15 mouse cellular contexts compared by ENCODE assay signal in the genomic region with DNA sequence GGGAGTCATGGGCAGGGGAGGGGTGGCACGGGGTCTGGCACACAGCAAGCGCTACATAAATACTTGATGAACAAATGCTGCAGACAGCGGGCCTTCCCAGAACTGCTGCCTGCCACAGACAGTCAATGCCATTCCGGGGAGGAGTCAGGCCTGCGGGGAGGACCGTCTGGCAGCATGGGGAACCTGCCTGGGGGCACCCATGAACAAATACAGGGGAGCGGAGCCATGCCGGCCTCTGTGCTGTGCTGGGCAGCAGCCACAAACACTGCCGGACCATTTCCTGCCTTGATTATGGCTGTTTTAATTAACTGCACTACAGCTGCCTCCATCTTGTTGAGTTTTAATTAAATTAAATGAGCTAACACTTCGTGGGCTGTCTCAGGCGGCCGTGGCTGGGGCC. TPM values are rescaled to one million over a fixed set of nuclear protein-coding genes. Genes with fewer than 3 reads are reported as not detected.
DNase-seq lines count a peak whose midpoint lies in the region; ATAC-seq and TF ChIP-seq lines count a peak whose summit lies in the region.
"Had no signal": no experiment of that assay in that cellular context is flagged by ENCODE, and none has a peak within 500 bp of the region (broad histone marks: within the 10 kb centered on the region; RNA-seq: fewer than 3 reads in every experiment).

No protein-coding gene starts in this region.

- no peaks in the 10 kb centered on the region for H3K9me3 ChIP-seq in forebrain, embryonic 13.5 days (replicated peaks)
- no peaks in the 10 kb centered on the region for H3K9me3 ChIP-seq in hindbrain, embryonic 15.5 days
- H3K9me3 ChIP-seq: embryonic facial prominence, embryonic 12.5 days had no signal

- H3K4me1 ChIP-seq in forebrain, embryonic 13.5 days: peaks cover 49% of the 10 kb centered on the region
- peaks cover 35% of the 10 kb centered on the region for H3K4me1 ChIP-seq in hindbrain, embryonic 15.5 days (replicated peaks)
- H3K4me1 ChIP-seq in small intestine, adult 2 months (ENCODE audit: control insufficient read depth, insufficient read depth, insufficient read length, low read length): peaks cover 62% of the 10 kb centered on the region
- H3K4me1 ChIP-seq in heart, adult 2 months (ENCODE audit: control insufficient read depth, insufficient read depth, low read length): no peaks in the 10 kb centered on the region

- peak; percentile 61 for ATAC-seq in forebrain, embryonic 13.5 days
- no peak for ATAC-seq in hindbrain, embryonic 15.5 days (ENCODE audit: low FRiP score, low read depth)
- ATAC-seq in megakaryocyte-erythroid progenitor cell, adult 5-6 weeks (replicated peaks; ENCODE audit: low FRiP score, low TSS enrichment, poor library complexity, severe bottlenecking): no peak

- no peak for TF ChIP-seq EP300 in heart, adult 2 months (IDR thresholded peaks at IDR 0.05; ENCODE audit: insufficient read depth, low read depth, low read length)

- no peak overlapping the region for H3K4me3 ChIP-seq in forebrain, embryonic 13.5 days
- H3K4me3 ChIP-seq in hindbrain, embryonic 15.5 days: no peak overlapping the region
- H3K4me3 ChIP-seq in small intestine, adult 2 months (ENCODE audit: low read depth, low read length): no peak overlapping the region
- no peak overlapping the region for H3K4me3 ChIP-seq in heart, adult 2 months
- H3K4me3 ChIP-seq: embryonic facial prominence, embryonic 12.5 days; layer of hippocampus, adult 2 months had no signal

- H3K4me2 ChIP-seq in forebrain, embryonic 13.5 days: no peak overlapping the region
- no peak overlapping the region for H3K4me2 ChIP-seq in hindbrain, embryonic 15.5 days
- H3K4me2 ChIP-seq: embryonic facial prominence, embryonic 12.5 days; liver, embryonic 11.5 days had no signal

- DNase-seq in retina, postnatal 1 day: peak; percentile 56
- no peak for DNase-seq in retina, embryonic 14.5 days (ENCODE audit: low spot score)
- no peak for DNase-seq in heart, adult 2 months
- no peak for DNase-seq in heart, adult 18-20 months
- DNase-seq: cerebellum, postnatal 14 days; heart, postnatal 36 days; kidney, adult 9 months; lung, postnatal 10 days had no signal

- intact Hi-C loops in heart, adult 2 months (cut with DNase I): no loop called here

- no peak for TF ChIP-seq CTCF in small intestine, adult 2 months (IDR thresholded peaks at IDR 0.05; ENCODE audit: extremely low read depth, insufficient read length, insufficient replicate concordance, low read depth, low read length)
- TF ChIP-seq CTCF in heart, adult 2 months (IDR thresholded peaks at IDR 0.05): no peak

- peaks cover 67% of the 10 kb centered on the region for H3K36me3 ChIP-seq in forebrain, embryonic 13.5 days (ENCODE audit: poor library complexity, severe bottlenecking)
- H3K36me3 ChIP-seq in hindbrain, embryonic 15.5 days: peaks cover 11% of the 10 kb centered on the region; the same call in 1 of the 2 replicates
- peaks cover 33% of the 10 kb centered on the region for H3K36me3 ChIP-seq in small intestine, adult 2 months (ENCODE audit: control insufficient read depth, insufficient read depth, low read length)
- no peaks in the 10 kb centered on the region for H3K36me3 ChIP-seq in heart, adult 2 months (ENCODE audit: control insufficient read depth, insufficient read depth, low read length)

- no peak overlapping the region for H3K9ac ChIP-seq in forebrain, embryonic 13.5 days
- H3K9ac ChIP-seq in hindbrain, embryonic 15.5 days: no peak overlapping the region
- no peak overlapping the region for H3K9ac ChIP-seq in heart, adult 2 months (ENCODE audit: low read depth, low read length)
- H3K9ac ChIP-seq: embryonic facial prominence, embryonic 12.5 days had no signal

- TF ChIP-seq POLR2A in small intestine, adult 2 months (IDR thresholded peaks at IDR 0.05; ENCODE audit: low read depth, low read length): no peak
- TF ChIP-seq POLR2A in heart, adult 2 months (IDR thresholded peaks at IDR 0.05; ENCODE audit: insufficient read depth, low read depth, low read length): no peak

- H3K27me3 ChIP-seq in forebrain, embryonic 13.5 days: no peaks in the 10 kb centered on the region
- no peaks in the 10 kb centered on the region for H3K27me3 ChIP-seq in hindbrain, embryonic 15.5 days
- H3K27me3 ChIP-seq in small intestine, adult 2 months (ENCODE audit: control insufficient read depth, insufficient read depth, low read length): no peaks in the 10 kb centered on the region
- H3K27me3 ChIP-seq in heart, adult 2 months (ENCODE audit: control insufficient read depth, insufficient read depth, low read length): no peaks in the 10 kb centered on the region
- H3K27me3 ChIP-seq: embryonic facial prominence, embryonic 12.5 days had no signal

- no peaks in the 10 kb centered on the region for H3K79me2 ChIP-seq in heart, adult 2 months (replicated peaks; ENCODE audit: control insufficient read depth, insufficient read depth, low read length)

- 52% methylated on average over 12 of the region's 12 CpGs for WGBS in forebrain, embryonic 13.5 days
- WGBS in hindbrain, embryonic 15.5 days: 32% methylated on average over 12 of the region's 12 CpGs
- 86% methylated on average over 12 of the region's 12 CpGs for WGBS in small intestine, adult 2 months
- 84% methylated on average over 12 of the region's 12 CpGs for WGBS in heart, adult 2 months

- H3K27ac ChIP-seq in forebrain, embryonic 13.5 days: peak overlapping the region; percentile 74
- H3K27ac ChIP-seq in hindbrain, embryonic 15.5 days (replicated peaks): 0 out of 2 replicates have a peak overlapping the region, but pooled peaks have one; percentile 17
- H3K27ac ChIP-seq in small intestine, adult 2 months (ENCODE audit: insufficient read depth, low read depth, low read length): peak overlapping the region; percentile 96
- H3K27ac ChIP-seq in heart, adult 2 months: no peak overlapping the region
- H3K27ac ChIP-seq: embryonic facial prominence, embryonic 12.5 days; layer of hippocampus, adult 2 months had no signal

RNA-seq across cellular contexts. Expression of a gene that starts 35.0 kb away (rescaled TPM):
- polyA plus RNA-seq in forebrain, embryonic 13.5 days (2015; fragmentation: Nextera tagmentation; extraction: Ambion mirVana): 62.9 and 76.1 TPM in 2 replicates
- 80.0 and 86.3 TPM in 2 replicates for polyA plus RNA-seq in hindbrain, embryonic 15.5 days (2015; fragmentation: Nextera tagmentation; extraction: Ambion mirVana)
- 133 and 257 TPM in 2 replicates for polyA plus RNA-seq in small intestine, adult 2 months (2012; rRNA removed)
- total RNA-seq in megakaryocyte-erythroid progenitor cell, adult 5-6 weeks (2014; fragmentation: Nextera tagmentation): not detected in 2 replicates
- total RNA-seq in megakaryocyte-erythroid progenitor cell, adult 5-6 weeks (2017): 0.04 TPM in 1 of 2 replicates, not detected in the other
- total RNA-seq in heart, adult 2 months (2021): 1 to 10 TPM; 5.8 to 6.3 TPM
- polyA plus RNA-seq in heart, adult 2 months (2012; rRNA removed): 6.6 and 7.8 TPM in 2 replicates
- 1 to 10 TPM; 3.5 to 7.0 TPM for total RNA-seq in heart, adult 18-20 months (2021)
